Mouse (Mus musculus) A20 (cell line): ENCODE data around the gene Cnn1.

Source experiments
- DNase-seq: peaks from one replicate; pipeline ENCODE4 v3.0.0-alpha.2; 2011; ENCODE audit warnings: low read depth, low spot score

Cnn1 gene

DNA sequence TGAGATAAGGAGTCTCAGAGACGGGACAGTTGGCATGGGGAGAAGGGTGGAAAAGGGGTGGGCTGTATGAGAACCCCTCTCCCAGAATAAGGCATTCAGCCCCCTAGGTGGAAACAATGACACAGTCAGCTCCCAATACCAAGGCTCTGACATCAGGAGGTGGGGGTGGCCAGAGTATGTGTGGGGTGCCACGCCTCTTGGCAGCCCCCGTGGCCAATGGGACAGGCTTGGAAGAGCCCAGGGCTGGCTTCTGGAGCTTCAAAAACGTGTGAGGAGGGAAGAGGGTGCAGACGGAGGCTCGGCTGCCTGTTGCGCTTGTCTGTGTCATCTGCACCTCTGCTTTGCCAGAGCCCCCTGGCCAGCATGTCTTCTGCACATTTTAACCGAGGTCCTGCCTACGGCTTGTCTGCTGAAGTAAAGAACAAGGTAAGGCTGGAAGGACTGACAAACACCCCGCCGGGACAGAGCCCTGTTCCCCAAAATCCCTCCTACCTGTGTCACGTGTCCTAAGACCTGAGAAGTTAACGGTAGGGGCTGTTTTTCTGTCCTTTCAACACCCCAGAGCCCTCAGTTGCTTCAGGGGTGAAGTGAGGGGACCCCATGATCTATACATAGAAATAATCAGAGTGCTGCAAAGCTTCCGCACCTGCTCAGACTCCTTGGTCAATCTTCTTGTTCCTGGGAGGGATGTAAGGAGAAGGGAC is at the start of gene Cnn1:
Cnn1 (plus strand) TSS at position 224 of the 704 bp plus-strand sequence.
- no peak for DNase-seq

DNA sequence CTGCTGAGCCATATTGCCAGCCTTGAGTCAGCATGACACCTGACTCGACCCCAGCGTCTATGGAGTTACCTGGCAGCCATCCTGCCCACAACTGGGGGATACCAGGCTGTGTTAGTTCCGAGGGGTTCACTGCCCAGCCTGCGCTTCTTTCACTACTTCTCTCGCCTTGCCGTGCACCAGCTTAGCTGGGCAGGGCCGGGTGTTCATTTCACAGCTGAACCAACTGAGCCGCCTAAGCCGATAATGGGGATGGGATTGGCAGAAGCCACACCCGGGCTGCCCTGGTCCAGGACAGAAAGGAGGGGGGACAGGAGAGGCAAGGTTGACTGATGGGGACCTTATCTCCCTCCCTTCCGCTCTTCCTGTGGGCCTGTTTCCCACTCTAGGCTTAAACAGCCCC is 49.7 kb upstream of the Cnn1 start:
- DNase-seq = no peak

DNA sequence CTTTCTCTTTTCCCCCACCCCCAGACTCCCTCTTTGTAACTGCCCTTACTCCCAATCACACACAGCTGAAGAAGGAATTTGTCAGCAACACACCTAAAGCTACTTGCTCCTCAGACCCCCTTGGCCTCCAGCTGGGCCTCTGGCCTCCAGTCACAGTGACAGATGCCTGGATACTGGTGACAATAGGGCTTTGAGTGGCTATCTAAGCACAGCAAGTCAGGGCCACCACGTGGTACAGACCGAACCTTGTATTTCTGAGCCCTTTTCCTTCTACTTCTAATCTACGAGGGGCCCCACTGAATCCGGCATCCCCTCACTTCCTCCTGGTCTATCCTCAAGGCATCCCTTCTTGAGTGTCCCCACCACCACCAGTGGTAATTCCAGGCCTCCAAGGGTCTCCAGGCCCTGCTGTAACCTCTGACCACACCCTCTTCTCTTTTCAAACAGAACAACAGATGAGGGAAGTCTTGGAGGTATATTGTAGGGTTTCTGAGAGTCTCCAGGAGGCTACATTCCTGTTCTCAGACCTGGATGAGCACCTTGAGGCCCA is 49.2 kb upstream of the Cnn1 start:
- no peak for DNase-seq

DNA sequence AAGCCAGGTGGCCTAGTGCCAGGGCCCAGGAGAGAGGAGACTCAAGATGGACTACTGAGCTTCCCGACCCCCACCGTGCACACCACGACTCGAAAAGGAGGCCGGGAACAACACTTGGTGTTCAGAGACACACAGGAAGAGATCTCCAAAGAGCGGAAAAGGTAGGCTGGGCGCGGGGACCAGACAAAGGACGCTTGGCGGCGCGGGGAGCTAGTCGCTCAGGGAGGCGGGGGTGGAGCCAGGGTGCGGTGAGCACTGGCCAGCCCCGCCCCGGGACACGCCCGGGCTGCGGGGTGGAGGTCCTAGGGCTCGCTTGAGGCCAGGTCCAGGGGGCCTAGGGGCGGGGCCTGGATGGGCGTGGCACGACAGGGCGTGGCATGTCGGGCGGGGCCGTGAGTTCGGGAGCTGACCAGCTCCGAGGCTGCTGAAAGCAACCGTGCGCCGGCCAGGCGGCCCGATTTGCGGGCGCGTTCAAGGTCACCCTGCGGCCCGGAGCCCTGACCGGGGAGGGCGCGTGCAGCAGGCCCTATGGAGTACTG is 48.6 kb upstream of the Cnn1 start:
- no peak for DNase-seq

DNA sequence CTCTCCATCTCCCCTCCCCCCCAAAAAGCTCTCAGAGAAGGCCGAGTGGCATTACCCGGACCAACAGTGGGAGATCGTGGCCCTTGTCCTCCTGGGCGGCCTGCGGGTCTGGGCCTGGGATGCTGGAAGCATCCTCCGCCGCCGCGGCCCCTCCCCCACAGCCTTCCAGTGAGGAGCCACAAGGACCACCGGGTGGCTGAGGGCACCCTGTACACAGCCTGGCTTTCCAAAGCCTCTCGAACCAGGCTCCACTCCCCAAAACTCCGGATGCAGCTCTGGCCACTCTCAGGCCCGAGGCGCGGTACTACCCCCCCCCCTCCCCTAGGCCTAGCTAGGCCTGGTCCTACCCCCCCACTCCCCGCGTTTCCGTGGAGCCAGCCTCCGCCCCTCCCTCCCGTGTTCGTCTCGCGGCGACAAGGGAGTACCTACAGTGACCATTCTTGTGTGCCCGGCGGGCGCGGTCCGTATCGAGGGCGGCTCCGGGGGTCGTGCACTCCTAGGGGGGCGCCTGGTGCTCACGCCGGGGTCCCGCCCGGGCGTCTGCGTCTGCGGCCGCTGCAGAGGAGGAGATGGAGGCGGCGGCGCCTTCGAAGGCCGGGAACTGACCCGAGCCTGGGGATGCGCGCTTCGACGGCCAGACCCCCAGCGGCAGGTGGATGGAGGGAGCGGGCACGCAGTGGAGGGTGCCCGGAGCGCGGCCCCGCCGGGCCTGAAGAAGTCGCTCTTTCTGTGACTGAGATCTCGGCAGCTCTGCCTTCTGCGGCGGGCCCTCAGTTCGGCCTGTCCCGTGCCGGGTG is 47.7 kb upstream of the Cnn1 start:
- no peak for DNase-seq

DNA sequence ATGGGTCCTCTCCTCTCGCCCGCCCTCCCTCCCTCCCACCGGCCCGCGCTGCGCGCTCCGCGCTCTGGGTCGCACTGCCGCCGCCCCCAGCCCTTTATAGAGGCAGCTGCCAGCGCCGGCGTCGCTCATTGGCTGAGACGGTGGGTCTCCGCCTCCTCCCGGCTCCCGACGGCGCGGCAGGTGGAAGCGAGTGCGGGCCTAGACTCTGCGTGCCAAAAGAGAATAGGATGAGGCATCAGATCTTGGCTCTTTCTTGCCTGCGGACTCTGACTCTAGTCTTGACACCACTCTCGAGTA is 47.1 kb upstream of the Cnn1 start, which contains the start of gene Elavl3:
Elavl3 (minus strand) TSS at position 66 of the 297 bp plus-strand sequence.
- no peak for DNase-seq

DNA sequence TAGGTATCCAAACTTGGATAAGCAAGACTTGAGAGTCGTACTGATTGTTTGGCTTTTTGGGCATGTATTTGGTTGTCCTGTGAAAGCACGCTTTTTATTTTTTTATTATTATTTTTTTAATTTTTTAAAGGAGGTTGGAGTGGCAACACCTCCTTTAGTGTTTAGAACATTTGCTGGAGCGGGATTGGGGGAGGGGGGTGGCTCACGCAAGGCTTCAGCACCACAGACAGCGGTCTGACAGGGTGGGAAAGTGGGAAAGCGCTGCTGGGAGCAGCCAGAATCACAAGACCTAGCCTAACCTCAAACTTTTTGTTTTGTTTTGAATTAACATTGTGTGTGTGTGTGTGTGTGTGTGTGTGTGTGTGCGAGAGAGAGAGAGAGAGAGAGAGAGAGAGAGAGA is 45.4 kb upstream of the Cnn1 start:
- DNase-seq = no peak

DNA sequence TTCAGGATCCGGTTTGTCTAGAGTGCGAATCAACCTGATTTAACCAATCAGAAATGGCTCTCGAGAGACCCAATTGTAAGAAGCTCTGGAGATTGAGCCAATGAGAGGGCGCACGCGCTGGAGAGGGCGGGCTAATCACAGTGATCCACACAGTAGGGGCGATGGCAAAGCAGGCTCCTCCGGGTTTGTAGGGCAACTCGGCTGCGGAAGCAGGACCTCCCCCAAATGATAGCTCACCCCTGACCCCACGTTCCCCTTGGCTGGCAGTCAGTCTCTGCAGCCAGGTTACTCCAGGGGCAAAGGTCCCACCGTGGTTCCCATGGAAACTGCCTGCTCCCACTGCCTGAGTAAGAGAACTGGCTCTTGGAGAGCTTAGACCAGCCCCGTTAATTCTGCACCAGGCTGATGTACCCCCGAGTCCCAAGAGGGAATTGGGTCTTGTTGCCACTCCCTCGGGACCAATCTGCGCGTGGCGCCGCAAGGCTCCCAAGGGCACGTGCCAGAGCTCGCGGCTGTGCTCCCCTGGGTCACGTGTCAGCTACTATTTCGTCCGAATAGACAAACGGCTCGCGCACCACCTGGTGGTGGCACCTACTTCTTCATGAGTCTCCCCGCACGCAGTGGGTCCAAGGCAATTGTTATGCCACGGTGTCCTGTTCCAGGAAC is 44.5 kb upstream of the Cnn1 start:
- peak; percentile 85 for DNase-seq

DNA sequence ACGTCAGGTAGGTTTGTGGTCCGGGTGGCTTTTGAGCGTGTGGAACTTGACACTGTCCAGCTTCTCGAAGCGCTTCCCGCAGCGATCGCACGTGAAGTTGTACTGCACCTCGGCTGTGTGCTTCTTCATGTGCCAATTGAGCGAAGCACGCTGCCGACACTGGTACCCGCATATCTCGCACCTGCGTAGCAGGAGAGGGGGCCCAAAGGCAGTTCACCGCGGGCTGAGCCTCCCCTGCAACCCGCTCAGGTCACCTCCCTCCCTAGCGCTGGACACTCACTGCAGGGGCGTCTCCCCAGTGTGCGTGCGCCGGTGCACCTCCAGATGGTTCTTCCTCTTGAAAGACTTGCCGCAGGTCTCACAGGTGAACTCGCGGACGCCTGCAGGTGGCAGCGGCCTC is 43.3 kb upstream of the Cnn1 start:
- no peak for DNase-seq

DNA sequence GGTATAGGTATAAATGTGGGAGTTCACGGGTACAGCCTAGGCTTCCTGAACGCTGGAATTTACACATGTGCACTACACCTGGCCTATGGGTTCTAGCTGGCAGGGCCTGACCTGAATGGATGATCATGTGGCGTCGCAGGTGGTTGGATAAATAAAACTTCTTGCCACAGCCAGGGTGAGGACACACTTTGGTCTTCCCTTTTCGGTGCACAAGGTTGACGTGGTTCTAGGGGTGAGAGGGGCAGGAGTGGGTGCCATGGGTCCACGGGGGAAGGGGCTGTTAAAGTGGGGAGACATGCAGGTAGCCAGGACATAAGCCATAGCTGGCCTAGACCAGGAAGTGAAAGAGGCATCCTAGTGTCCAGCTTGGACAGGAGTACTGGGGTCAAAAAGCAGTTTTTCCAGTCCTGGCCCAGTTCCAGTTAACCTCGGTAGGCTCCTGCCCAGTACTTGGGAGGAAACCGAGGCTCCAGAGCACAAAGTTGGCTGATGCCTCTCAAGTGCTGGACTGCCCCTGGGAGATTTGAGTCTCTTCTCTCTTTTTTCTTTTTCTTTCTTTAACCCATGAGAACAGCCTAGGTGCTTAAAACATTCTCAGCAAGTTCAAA is 42.6 kb upstream of the Cnn1 start:
- DNase-seq = no peak

DNA sequence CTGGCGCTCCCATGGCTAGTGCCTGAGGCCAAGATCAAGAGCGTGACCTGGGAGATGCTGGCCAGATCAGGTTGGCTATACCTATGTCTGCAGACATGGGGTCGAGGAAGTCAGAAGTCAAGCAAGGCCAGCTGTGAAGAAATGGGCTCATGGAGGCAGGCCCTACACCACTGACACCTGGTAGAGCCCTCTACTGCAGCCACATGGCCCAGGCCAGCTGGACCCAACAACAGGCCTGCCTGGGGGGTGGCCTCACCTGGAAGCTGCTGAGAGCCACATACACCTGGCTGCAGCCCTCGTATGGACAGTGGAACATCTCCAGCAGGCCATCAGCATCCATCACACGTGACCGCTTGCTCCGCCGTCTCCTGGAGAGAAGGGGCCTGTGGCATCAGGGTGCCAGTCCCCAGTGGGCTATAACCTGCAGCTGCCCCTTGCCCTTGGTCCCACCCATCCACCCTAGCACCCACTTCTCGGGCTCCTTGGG is 41.9 kb upstream of the Cnn1 start:
- no peak for DNase-seq

DNA sequence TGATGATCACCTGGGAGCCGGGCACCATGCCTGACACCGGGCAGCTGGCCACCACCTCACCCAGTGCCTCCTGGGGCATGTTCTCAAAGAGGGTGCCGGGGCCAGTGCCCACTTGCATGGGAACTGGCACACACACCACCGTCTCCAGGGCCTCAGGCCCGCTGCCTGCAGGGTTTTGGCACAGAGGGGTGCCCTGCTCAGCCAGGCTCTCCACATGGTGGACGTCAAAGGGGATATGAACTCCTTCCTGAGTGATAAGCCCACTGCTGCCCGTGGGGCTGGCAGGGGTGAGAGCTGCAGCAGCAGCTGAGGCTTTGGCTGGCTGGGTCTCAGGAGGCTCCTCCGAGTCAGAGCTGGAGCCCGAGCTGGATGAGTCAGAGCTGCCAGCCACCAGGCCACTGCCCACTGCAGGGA is 41.0 kb upstream of the Cnn1 start:
- DNase-seq = no peak

DNA sequence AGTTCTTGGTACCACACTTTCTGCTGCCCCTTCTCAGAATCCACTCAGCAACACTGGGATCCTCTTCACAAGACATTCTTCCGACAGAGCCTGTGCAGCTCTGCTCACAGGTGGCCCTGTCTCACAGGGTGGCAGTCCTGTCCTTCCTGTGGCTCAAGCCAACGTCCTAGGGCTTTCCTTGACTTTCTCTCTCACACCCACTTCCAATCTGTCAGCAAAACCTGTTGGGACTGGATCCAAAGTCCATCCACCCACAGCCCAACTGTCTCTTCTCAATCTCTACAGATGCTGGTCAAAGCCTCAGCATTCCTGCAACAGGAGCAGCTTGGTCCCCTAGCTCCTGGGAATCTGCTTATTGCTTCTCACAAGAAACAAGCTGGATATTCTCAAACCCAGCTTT is 37.7 kb upstream of the Cnn1 start:
- DNase-seq = no peak

DNA sequence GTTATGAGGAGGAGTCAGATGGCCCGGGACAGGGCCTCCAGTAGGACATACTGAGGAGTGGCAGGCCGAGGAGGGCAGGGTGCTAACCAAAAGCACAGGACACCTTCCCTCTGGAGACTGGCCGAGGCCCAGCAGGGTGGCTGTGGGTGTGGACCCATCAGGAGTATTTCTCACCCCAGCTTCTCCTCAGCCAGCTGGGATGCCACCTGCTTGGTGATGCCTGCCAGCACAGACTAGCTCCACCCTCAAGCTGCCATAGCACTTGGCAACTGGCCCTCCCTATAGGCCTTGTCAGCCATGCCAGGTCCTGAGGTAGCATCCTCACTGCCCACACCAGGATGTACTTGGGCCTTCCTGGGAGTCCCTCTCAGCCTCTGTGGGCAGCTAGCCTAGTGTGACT is 34.7 kb upstream of the Cnn1 start:
- no peak for DNase-seq

DNA sequence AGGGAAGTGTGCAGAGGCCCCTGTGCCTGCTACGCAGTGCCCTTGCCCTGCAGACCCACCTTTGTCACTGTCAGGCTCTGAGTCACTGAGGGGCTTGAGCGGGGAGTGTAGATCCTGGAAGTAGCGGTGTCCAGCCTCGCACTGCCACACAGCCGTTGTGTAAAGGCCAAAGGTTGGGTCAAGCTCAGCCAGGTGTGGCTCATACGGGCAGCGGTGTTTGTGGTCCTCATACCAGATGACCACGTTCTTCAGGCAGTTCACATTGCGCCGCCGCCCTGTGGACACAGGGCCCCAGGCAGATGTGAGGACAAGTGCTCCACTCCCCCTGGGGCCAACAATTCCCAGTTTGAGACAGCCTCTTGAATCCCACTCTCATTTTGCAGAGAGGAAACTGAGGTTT is 33.4 kb upstream of the Cnn1 start:
- DNase-seq = no peak

DNA sequence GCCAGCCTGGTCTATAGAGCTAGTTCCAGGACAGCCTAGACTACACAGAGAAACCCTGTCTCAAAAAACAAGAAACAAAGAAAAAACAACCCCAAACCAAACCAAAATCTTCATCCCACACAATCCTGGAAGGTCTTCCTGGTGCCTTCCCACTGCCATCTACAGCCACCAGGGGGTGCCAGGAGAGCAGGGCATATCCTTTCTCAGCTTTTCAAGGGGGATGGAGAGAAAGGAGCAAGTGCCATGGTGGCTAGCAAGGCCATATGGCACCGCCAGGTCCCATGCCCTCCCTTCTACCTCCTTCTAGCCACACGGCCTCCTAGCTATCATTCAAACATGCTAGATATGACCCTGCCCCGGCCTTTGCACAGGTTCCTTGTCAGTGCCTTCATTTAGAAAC is 32.6 kb upstream of the Cnn1 start:
- DNase-seq = peak; percentile 24

DNA sequence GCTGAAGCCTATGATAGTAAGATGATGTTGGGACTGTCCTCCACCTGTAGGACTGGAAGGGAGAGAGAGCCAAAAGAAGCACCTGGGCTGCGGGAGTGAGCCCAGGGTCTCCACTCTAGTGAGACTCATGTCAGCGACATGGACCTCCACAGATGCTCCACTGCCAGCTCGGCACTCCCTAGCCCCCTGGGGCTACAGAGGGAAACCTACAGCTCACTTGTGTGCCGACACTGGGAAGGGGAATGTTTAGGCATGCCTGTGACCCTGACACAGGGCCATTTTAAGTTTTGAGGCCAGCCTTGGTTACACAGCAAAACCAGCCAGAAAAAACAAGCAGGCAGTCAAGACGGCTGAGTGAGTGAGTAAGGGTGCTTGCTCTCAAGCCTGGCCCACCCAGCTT is 31.8 kb upstream of the Cnn1 start:
- no peak for DNase-seq

DNA sequence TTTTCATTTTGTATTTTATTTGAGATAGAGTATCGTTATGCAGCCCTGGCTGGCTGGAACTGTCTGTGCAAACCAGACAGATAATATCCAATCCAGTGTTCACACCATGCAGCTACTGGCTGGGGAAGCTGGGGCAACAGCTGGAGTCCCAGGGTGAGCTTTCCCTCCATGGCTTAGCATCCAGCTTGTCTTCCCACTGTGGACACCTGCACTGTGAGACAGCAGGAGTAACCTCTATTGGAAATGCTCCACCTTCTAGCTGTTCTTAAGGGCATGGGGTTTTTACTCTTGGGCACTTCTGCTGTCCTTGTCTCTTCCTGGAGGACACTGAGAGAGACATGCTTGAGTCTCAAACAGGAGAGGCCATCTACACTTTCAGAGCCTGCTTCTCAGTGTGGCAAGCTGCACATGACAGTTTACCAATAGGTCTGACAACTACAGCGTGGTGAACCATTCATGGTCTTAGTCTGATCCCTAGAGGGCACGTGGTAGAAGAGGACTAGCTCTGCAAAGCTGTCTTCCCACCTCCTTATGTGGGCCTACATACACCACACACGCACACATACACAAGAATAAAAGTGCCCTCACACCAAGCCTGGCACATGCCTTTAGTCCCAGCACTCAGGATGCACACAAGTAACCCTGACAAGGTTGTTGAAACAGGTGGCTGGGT is 29.0 kb upstream of the Cnn1 start:
- DNase-seq = no peak

DNA sequence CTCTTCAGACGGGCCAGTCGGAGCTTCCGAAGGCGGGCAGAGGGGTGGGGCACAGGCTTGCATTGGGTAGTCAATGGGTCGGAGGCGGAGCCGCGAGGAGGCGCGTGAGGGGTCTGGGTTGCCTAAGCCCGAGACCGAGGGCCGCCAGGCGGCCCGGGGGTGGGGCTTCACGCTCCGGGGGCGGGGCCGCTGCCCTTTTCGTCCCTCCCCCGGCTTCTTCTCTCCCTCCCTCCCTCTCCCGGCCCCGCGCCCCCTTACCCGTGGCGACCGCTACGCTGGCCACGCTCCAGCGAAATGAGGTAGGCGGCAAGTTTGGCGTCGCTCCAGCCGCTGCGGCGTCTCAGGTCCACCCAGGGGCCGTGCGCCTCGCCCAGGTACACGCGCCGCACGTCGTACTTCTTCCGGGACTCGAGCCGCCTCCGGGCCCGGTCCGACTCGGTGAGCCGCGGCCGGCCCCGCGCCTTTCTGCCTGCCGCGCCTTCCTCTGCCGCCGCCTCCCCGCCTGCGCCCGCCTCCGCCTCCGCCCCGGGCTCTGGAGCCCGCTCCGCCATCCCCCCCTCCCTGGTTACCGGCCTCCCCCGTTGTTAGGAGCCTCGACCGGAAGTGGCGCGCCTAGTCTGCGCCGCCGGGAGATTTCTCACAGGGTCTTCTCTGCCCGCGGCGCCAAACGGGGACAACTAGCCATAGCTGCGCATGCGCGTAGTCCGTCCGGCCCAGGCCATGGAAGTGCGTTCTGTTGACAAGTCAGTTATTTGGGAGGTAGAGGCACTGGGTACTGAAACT is 28.0 kb upstream of the Cnn1 start, which contains the start of the genes Gm49318 and Zfp653:
Gm49318 (minus strand) TSS at position 469 of the 783 bp plus-strand sequence.
Zfp653 (minus strand) TSS at position 586 of the 783 bp plus-strand sequence.
- DNase-seq = peak; percentile 91

DNA sequence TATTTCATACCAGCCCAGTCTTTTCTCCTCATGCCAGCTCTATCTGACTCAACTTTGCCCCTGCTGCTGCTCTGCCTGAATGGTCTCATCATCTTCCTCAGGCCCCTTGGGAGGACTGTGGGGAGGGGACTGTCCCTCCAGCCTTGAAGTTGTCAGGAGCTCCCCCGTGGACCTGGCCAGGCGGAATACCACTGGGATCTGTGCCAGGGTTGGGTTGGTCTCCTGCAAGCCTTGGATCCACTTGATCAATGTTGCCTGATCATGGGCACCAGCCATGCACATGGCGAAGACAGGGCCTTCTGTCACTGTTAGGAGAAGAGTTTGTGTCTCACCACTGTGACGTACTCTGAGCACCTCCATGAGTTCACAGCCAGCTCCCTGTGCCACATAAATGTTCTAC is 26.7 kb upstream of the Cnn1 start:
- DNase-seq = no peak
